Mouse (Mus musculus): Measurements from ENCODE around the gene Rap1gap2. TPM values are rescaled to one million over a fixed set of nuclear protein-coding genes. Genes with fewer than 3 reads are reported as not detected.
A peak's percentile ranks its signal among the peaks of the same experiment; 100 is the strongest.

The Rap1gap2 gene
- total RNA-seq, 2 experiments from 2014 or later, result 139 to 144 TPM

- DNase-seq (ENCODE audit: extremely low spot score in 1 of 2, low spot score in 1 of 2), result peak in 1 of 2 experiments; percentile 54
These were observed 63.6 kb downstream of the Rap1gap2 start for GRCm38 (mm10) chr11:74546933-74547694.

GRCm38 (mm10) chr11:74546165-74546564, 64.5 kb downstream of the Rap1gap2 start:
- peak in 1 of 2 experiments; percentile 60 for DNase-seq (ENCODE audit: extremely low spot score in 1 of 2, low spot score in 1 of 2)

DNA sequence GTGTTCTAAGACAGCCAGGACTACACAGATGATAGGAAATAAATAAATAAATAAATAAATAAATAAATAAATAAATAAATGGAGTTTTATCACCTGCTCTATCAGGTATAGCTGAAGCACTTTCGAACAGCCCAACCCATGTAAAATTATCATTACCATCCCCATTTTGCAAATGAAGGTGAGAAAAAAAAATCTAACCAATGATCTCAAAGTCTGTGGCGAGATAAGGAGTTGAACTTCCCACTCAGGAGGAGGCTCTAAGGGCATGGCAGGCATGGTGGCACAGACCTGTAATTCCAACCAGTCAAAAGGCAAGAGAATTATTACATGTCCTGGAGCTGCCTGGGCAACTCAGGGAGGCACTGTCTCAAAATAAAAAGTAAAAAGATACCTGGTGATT, 65.2 kb downstream of the Rap1gap2 start:
- DNase-seq (ENCODE audit: extremely low spot score in 1 of 2, low spot score in 1 of 2), result no peak

- DNase-seq (ENCODE audit: extremely low spot score in 1 of 2, low spot score in 1 of 2), result no peak
These were observed 73.4 kb downstream of the Rap1gap2 start for GRCm38 (mm10) chr11:74537352-74537751.

- DNase-seq (ENCODE audit: extremely low spot score in 1 of 2, low spot score in 1 of 2), result no peak
These were observed 74.4 kb downstream of the Rap1gap2 start for GRCm38 (mm10) chr11:74536140-74536842.

DNA sequence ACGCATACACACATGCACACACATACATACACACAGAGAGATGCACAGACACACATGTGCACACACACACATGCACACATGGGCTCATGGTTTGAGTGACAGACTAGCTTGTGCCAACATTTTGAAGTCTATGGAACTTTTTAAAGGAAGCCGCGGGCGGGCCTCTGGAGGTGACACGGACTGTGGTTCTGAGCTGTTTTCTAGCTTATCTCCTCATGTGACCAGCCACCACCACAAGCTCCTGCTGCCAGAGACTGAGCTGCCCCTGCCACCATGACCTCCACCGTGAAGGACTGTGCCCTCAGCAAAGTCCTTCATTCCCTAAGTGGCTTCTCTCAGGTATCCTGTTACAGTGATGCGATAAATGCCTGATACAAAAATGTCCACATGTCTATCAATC, 76.3 kb downstream of the Rap1gap2 start:
- DNase-seq (ENCODE audit: extremely low spot score in 1 of 2, low spot score in 1 of 2), result no peak

DNA sequence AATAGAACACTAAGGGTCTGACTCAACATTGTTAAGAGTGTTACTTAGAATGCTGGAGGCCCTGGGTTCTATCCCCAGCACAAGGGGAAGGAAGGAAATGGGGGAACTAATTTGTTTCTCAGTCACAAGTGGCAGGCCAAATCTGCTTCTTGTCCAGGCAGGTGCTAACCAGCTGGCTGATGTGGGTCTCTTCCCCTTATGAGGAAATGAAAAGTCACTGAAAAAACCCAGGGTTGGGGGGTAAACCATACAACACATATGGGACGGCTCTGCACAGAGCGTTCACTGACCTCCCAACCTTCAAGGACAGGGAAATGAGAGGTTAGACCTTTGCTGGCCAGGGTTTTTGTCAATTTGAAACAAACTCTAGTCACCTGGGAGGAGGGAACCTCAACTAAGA, 77.7 kb downstream of the Rap1gap2 start:
- no peak for DNase-seq (ENCODE audit: extremely low spot score in 1 of 2, low spot score in 1 of 2)

- no peak for DNase-seq (ENCODE audit: extremely low spot score in 1 of 2, low spot score in 1 of 2)
These were observed 78.3 kb downstream of the Rap1gap2 start for GRCm38 (mm10) chr11:74532401-74532800.

GRCm38 (mm10) chr11:74531725-74532124, 79.0 kb downstream of the Rap1gap2 start:
- DNase-seq (ENCODE audit: extremely low spot score in 1 of 2, low spot score in 1 of 2), result no peak

- no peak for DNase-seq (ENCODE audit: extremely low spot score in 1 of 2, low spot score in 1 of 2)
These were observed 80.9 kb downstream of the Rap1gap2 start for GRCm38 (mm10) chr11:74529803-74530202.

- DNase-seq (ENCODE audit: extremely low spot score in 1 of 2, low spot score in 1 of 2), result no peak
These were observed 83.2 kb downstream of the Rap1gap2 start for GRCm38 (mm10) chr11:74527555-74527954.

- DNase-seq (ENCODE audit: extremely low spot score in 1 of 2, low spot score in 1 of 2), result peak in 1 of 2 experiments; percentile 61
These were observed 84.2 kb downstream of the Rap1gap2 start for GRCm38 (mm10) chr11:74526180-74527158.

GRCm38 (mm10) chr11:74525605-74526004, 85.1 kb downstream of the Rap1gap2 start:
- no peak for DNase-seq (ENCODE audit: extremely low spot score in 1 of 2, low spot score in 1 of 2)

DNA sequence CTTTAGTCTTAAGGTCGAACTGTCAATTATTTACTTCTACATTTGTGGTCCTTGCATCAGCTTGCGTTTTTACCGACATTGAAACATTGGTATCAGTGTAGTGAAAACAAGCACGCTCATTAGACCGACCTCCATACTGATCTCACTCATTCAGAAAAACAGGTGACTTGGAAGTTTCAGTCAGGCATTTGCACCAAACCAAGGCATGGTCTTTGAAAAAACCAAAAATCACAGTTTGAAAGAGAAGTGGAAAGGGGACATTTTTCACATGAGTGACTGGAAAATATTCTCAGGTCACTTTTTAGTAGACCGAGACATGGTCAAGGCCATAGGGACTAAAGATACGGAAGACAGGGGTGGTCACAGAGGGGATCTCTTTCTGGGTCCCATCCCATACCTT, 85.5 kb downstream of the Rap1gap2 start:
- no peak for DNase-seq (ENCODE audit: extremely low spot score in 1 of 2, low spot score in 1 of 2)

DNA sequence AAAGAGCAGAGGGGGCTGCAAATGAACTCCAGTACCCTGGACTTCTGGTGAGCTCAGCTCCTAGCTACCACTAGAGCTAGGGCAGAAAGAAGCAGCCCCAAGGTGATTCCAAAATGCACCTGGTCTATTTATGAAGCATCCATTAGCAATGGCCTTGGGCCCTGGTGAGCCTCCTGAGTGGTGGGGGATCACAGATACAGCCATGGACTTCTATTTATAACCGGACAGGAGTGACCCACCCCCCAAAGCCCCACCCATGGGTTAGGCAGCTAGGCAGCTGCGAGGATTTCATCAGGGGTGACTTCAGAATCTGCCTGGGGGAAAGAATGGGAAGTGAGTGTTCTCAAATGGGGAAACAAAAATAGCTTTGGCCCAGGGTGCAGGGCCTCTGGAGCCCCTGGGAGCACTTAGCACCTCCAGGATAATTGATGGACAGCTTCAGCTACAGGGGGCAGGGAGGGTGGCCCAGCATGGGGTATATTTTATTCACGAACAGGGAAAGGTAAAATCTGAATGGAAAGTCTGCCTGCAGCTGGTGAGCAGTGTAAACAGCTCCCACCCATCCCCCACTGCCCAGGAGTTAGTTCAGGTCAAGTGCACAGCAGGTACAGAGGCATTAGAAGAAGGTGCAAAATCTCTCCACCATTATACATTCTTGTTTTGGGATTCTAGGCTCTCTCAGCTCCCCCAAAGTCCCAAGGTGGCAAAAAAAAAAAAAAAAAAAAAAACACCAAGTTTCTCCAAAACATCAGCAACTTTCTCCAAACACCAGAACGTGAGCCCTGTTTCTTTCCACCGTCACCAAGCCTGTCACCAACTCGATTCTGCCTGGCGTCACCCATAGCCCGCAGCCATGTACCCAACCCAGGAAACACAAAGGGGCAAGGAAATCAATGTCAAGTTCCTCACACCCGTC, 86.4 kb downstream of the Rap1gap2 start:
- DNase-seq (ENCODE audit: extremely low spot score in 1 of 2, low spot score in 1 of 2), result no peak

DNA sequence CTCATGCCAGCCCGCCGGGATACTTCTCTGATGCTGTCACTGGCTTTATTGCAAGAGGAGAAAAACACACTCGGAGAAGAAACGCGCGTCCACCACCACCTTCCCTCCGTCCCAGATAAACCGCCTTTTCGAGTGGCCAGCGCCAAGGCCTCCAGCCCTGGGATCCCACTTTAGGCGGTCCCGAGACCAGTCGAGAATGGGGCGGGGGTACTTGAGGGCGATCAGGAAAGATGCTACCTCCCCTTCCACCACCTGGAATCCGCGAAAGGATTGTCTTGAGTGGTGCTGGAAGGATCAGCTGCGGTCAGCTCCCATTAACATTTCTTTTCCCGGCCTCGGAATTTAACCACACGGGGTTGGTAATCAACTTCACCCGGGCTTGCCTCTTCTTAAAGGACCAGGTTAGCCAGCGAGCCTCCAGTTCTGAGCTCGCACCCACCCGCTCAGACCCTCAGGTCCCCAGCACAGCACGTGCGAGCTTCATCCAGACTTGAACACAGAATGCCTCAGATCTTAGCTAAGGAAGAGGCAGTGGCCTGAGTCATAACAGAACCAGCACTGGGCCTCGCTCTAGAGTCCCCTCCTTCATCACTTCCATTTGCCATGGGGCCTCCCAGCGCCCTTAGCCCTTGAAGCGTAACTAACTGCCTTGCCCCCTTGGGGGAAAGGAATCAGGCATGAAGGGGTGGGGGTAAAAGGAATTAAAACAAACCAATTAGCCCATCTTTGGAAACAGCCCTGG, 87.3 kb downstream of the Rap1gap2 start:
- no peak for DNase-seq (ENCODE audit: extremely low spot score in 1 of 2, low spot score in 1 of 2)

DNA sequence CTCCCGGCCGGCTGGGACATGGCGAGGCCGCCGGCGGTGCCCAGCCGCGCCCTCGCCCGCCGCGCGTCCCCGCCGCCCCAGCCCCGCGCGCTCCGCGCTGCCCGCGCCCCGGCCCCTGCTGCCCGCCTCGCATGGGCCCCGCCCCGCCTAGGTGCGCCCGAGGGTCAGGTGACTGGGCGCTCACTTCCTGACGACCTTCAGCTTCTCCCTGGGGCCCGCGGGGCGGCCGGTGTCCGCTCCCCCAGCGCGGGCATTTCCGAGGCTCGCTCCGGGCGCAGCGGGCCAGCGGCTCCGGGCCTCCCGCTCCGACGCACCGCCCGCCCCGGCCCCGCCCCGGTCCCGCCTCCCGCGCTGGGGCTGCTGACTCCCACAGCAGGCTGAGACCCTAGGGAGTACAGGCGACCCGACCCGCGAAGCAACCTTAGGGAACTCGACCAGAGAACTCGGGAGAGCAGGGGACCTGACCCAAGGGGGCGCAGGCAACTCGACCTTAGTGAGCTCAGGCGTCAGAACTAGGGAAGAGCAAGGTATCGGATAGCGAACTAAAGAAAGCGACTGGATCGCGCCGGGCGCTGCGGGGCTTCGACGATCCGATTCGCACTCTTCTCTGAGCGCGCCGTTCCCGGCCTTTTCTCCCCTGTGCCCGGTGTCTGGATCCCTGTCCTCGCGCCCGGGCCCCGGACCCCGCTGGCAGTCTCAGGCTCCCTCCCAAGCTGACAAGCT, 88.1 kb downstream of the Rap1gap2 start:
- peak; percentile 43 to 57 for DNase-seq (ENCODE audit: extremely low spot score in 1 of 2, low spot score in 1 of 2)

DNA sequence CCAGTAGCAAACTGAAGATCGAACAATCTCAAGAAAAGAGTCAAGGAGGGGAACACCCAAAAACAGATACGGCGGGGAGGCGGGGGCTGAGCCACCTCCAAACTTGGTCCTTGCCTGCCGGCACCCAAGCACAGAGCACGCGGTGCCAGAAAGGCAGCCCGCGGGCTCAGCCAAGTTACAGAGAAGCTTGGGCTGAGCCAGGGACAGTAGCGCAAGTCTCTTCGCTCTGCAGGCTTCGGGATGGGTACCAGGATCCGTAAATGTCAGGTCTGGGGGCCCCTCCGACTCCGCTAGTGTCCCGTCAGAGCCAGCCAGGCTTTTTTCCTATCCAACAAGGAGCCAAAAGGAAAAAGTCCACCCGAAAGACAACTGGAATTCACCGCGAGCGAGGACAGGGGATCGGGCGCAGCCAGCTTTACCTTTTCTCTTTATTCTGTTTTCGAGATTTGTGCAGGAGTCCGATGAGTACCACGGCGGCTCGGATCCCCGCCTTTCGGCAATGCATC, 88.7 kb downstream of the Rap1gap2 start:
- peak in 1 of 2 experiments; percentile 20 for DNase-seq (ENCODE audit: extremely low spot score in 1 of 2, low spot score in 1 of 2)
